In the genomic region with DNA sequence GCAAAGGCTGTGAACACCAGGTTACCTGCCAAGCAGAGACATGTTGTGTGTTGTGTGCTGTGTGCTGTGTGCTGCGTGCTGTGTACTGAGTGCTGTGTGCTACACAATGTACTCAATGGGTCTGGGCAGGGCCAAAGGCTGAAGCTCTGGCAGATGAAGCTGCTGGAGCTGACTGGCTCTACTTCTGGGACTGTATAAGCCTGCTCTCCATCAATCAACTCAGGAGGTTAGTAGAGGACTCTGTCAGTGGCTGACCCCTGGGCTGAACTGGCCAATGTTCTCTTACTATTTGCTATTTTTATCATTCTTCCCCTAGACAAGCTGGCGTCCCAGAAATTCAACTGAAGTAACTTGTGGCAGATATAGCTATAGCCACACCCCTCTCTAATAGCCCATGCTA, we compare ENCODE assay signal across 18 mouse cellular contexts.
"Had no signal": no experiment of that assay in that cellular context is flagged by ENCODE, and none has a peak within 500 bp of the region (broad histone marks: within the 10 kb centered on the region; RNA-seq: fewer than 3 reads in every experiment).

No protein-coding gene starts in this region.

- H3K4me1 ChIP-seq: kidney, embryonic 15.5 days; liver, embryonic 13.5 days; megakaryocyte, embryonic 14.5 days; neural tube, embryonic 12.5 days; stomach, embryonic 15.5 days had no signal

- DNase-seq: kidney, postnatal 10 days; layer of hippocampus, postnatal 36 days; liver, embryonic 13.5 days; lung, embryonic 14.5 days; lung, postnatal 10 days; lung, postnatal 36 days; right cerebral cortex, adult 18-20 months; right cerebral cortex, postnatal 14 days; right cerebral cortex, postnatal 4 days; thymus, postnatal 25 days had no signal

- H3K27ac ChIP-seq: kidney, embryonic 15.5 days; left cerebral cortex, adult 2 months; liver, embryonic 13.5 days; midbrain, embryonic 10.5 days; midbrain, embryonic 13.5 days; neural tube, embryonic 12.5 days; neural tube, embryonic 15.5 days; stomach, embryonic 15.5 days had no signal

- ATAC-seq: midbrain, embryonic 13.5 days had no signal

- H3K36me3 ChIP-seq: kidney, embryonic 15.5 days; liver, embryonic 13.5 days; midbrain, embryonic 10.5 days; midbrain, embryonic 13.5 days; neural tube, embryonic 12.5 days; neural tube, embryonic 15.5 days; stomach, embryonic 15.5 days had no signal

- H3K9me3 ChIP-seq: kidney, embryonic 15.5 days; liver, embryonic 13.5 days; midbrain, embryonic 10.5 days; midbrain, embryonic 13.5 days; neural tube, embryonic 12.5 days; neural tube, embryonic 15.5 days; stomach, embryonic 15.5 days had no signal

- H3K4me2 ChIP-seq: kidney, embryonic 15.5 days; liver, embryonic 13.5 days; lung, embryonic 14.5 days; midbrain, embryonic 13.5 days; neural tube, embryonic 12.5 days; neural tube, embryonic 15.5 days; stomach, embryonic 15.5 days had no signal

- H3K9ac ChIP-seq: kidney, embryonic 15.5 days; liver, embryonic 13.5 days; lung, embryonic 14.5 days; midbrain, embryonic 13.5 days; neural tube, embryonic 12.5 days; neural tube, embryonic 15.5 days; stomach, embryonic 15.5 days had no signal

- H3K27me3 ChIP-seq: kidney, embryonic 15.5 days; liver, embryonic 13.5 days; megakaryocyte, embryonic 14.5 days; midbrain, embryonic 13.5 days; neural tube, embryonic 12.5 days; neural tube, embryonic 15.5 days; stomach, embryonic 15.5 days had no signal

- H3K4me3 ChIP-seq: kidney, embryonic 15.5 days; left cerebral cortex, adult 2 months; liver, embryonic 13.5 days; megakaryocyte, embryonic 14.5 days; midbrain, embryonic 10.5 days; midbrain, embryonic 13.5 days; neural tube, embryonic 12.5 days; neural tube, embryonic 15.5 days; stomach, embryonic 15.5 days had no signal
